Mouse (Mus musculus) hematopoietic multipotent progenitor cell, adult 10-12 weeks (in vitro differentiated cells): ENCODE data around the gene Sec61a2. TPM values are rescaled to one million over a fixed set of nuclear protein-coding genes. Genes with fewer than 3 reads are reported as not detected.

Experiments
- polyA plus RNA-seq: library from polyadenylated mRNA; stranded (reverse); fragments of >175 nt; gene quantifications from 2 replicates; pipeline ENCODE4 v1.2.3, GENCODE M21; 2012; ENCODE audit warnings: low replicate concordance

Sec61a2 gene
- polyA plus RNA-seq = 1.6 and 2.3 TPM in 2 replicates

GRCm38 (mm10) chr2:5894843-5895570, at the start of gene Sec61a2:
Sec61a2 (minus strand) TSS chr2:5895432.

GRCm38 (mm10) chr2:5942416-5943032, 47.3 kb upstream of the Sec61a2 start, which contains the start of gene Dhtkd1:
Dhtkd1 (minus strand) TSS chr2:5942792.

GRCm38 (mm10) chr2:5862834-5863233, 32.4 kb downstream of the Sec61a2 start, which contains the start of gene Gm13199:
Gm13199 (minus strand) TSS chr2:5862934.

GRCm38 (mm10) chr2:5844873-5845631, 50.2 kb downstream of the Sec61a2 start, which contains the start of the genes Nudt5 and Cdc123:
Nudt5 (plus strand) TSS chr2:5845019.
Cdc123 (minus strand) TSS chr2:5845164.

Other genes starting within 250 kb of the Sec61a2 start
- 17.7 and 108 TPM in 2 replicates for gene Camk1d, start 180.9 kb downstream of the Sec61a2 start, polyA plus RNA-seq
- 1.6 and 8.1 TPM in 2 replicates for gene Nudt5, start 50.4 kb downstream of the Sec61a2 start, polyA plus RNA-seq
- 12.3 and 64.7 TPM in 2 replicates for gene Cdc123, start 50.3 kb downstream of the Sec61a2 start, polyA plus RNA-seq
- gene Gm13199, start 32.5 kb downstream of the Sec61a2 start, polyA plus RNA-seq = 0.36 TPM in 1 of 2 replicates, not detected in the other
- gene Dhtkd1, start 47.4 kb upstream of the Sec61a2 start, polyA plus RNA-seq = 0.17 TPM in 1 of 2 replicates, not detected in the other
- 2.3 and 8.4 TPM in 2 replicates for gene Upf2, start 56.0 kb upstream of the Sec61a2 start, polyA plus RNA-seq
- gene Proser2, start 234.8 kb upstream of the Sec61a2 start, polyA plus RNA-seq = 2.0 and 2.8 TPM in 2 replicates